ENCODE assay signal across 8 mouse cellular contexts in genomic region chr9:64397108-64397507, GRCm38 (mm10). TPM values are rescaled to one million over a fixed set of nuclear protein-coding genes. Genes with fewer than 3 reads are reported as not detected.
DNase-seq lines count a peak whose midpoint lies in the region; ATAC-seq and TF ChIP-seq lines count a peak whose summit lies in the region.
"Had no signal": no experiment of that assay in that cellular context is flagged by ENCODE, and none has a peak within 500 bp of the region (broad histone marks: within the 10 kb centered on the region; RNA-seq: fewer than 3 reads in every experiment).

No protein-coding gene starts in this region.

- no peaks in the 10 kb centered on the region for H3K9me3 ChIP-seq in hindbrain, embryonic 14.5 days (ENCODE audit: control insufficient read depth, low read length)
- H3K9me3 ChIP-seq in hindbrain, embryonic 10.5 days, result no peaks in the 10 kb centered on the region
- no peaks in the 10 kb centered on the region for H3K9me3 ChIP-seq in G1E (replicated peaks)
- H3K9me3 ChIP-seq in stomach, postnatal 0 days (ENCODE audit: control insufficient read depth, low read length), result no peaks in the 10 kb centered on the region
- H3K9me3 ChIP-seq: lung, embryonic 15.5 days had no signal

- no peaks in the 10 kb centered on the region for H3K36me3 ChIP-seq in hindbrain, embryonic 14.5 days (replicated peaks; ENCODE audit: control insufficient read depth, insufficient read depth)
- H3K36me3 ChIP-seq in hindbrain, embryonic 10.5 days, result no peaks in the 10 kb centered on the region
- no peaks in the 10 kb centered on the region for H3K36me3 ChIP-seq in G1E (replicated peaks)
- no peaks in the 10 kb centered on the region for H3K36me3 ChIP-seq in stomach, postnatal 0 days (ENCODE audit: control insufficient read depth, insufficient read depth, low read length)
- H3K36me3 ChIP-seq: lung, embryonic 15.5 days had no signal

- TF ChIP-seq CTCF in G1E (IDR thresholded peaks at IDR 0.05; ENCODE audit: low read depth, low read length), result peak; percentile 45; the same call in 1 of the 2 replicates
- peak; percentile 69 for TF ChIP-seq CTCF in stomach, postnatal 0 days (IDR thresholded peaks at IDR 0.05; ENCODE audit: low read depth)

- no peak overlapping the region for H3K27ac ChIP-seq in hindbrain, embryonic 14.5 days
- no peak overlapping the region for H3K27ac ChIP-seq in hindbrain, embryonic 10.5 days
- H3K27ac ChIP-seq in stomach, postnatal 0 days (replicated peaks), result no peak overlapping the region
- H3K27ac ChIP-seq: lung, embryonic 15.5 days had no signal

- WGBS in hindbrain, embryonic 14.5 days, result 8% methylated on average over 1 of the region's 1 CpGs
- WGBS in hindbrain, embryonic 10.5 days, result 9% methylated on average over 1 of the region's 1 CpGs
- 25% methylated on average over 1 of the region's 1 CpGs for WGBS in stomach, postnatal 0 days

- no peak overlapping the region for H3K4me2 ChIP-seq in hindbrain, embryonic 14.5 days (replicated peaks)
- no peak overlapping the region for H3K4me2 ChIP-seq in stomach, postnatal 0 days (replicated peaks; ENCODE audit: low read depth)
- H3K4me2 ChIP-seq: lung, embryonic 15.5 days had no signal

- H3K4me1 ChIP-seq in hindbrain, embryonic 14.5 days (replicated peaks; ENCODE audit: control insufficient read depth, insufficient read depth, low read length), result no peaks in the 10 kb centered on the region; the same call in 1 of the 2 replicates
- 0 out of 2 replicates have a peak, but pooled peaks cover 10% of the 10 kb centered on the region for H3K4me1 ChIP-seq in hindbrain, embryonic 10.5 days (replicated peaks)
- H3K4me1 ChIP-seq in G1E (ENCODE audit: insufficient read depth, low read depth, low read length), result peaks cover 16% of the 10 kb centered on the region
- no peaks in the 10 kb centered on the region for H3K4me1 ChIP-seq in stomach, postnatal 0 days (replicated peaks; ENCODE audit: control insufficient read depth, insufficient read depth)

- H3K9ac ChIP-seq in hindbrain, embryonic 14.5 days, result no peak overlapping the region
- no peak overlapping the region for H3K9ac ChIP-seq in stomach, postnatal 0 days (ENCODE audit: low read length)
- H3K9ac ChIP-seq: lung, embryonic 15.5 days had no signal

- TF ChIP-seq EP300 in stomach, postnatal 0 days (optimal IDR thresholded peaks at IDR 0.05), result no peak

- no peaks in the 10 kb centered on the region for H3K27me3 ChIP-seq in hindbrain, embryonic 14.5 days (ENCODE audit: control insufficient read depth, insufficient read depth, low read length)
- peaks cover 8% of the 10 kb centered on the region; the same call in 1 of the 2 replicates for H3K27me3 ChIP-seq in hindbrain, embryonic 10.5 days (ENCODE audit: insufficient read depth, poor library complexity, severe bottlenecking)
- H3K27me3 ChIP-seq in G1E (ENCODE audit: insufficient read depth, low read length), result peaks cover 34% of the 10 kb centered on the region
- no peaks in the 10 kb centered on the region for H3K27me3 ChIP-seq in stomach, postnatal 0 days (ENCODE audit: control insufficient read depth, insufficient read depth, low read length)
- H3K27me3 ChIP-seq: lung, embryonic 15.5 days had no signal

- no peak overlapping the region for H3K4me3 ChIP-seq in hindbrain, embryonic 14.5 days (replicated peaks; ENCODE audit: low read length)
- H3K4me3 ChIP-seq in hindbrain, embryonic 10.5 days, result no peak overlapping the region
- H3K4me3 ChIP-seq in G1E (ENCODE audit: low read depth, low read length), result no peak overlapping the region
- no peak overlapping the region for H3K4me3 ChIP-seq in stomach, postnatal 0 days (ENCODE audit: low read depth, low read length)
- H3K4me3 ChIP-seq: lung, embryonic 15.5 days had no signal

- DNase-seq in hindbrain, embryonic 14.5 days (ENCODE audit: low spot score), result peak; percentile 50
- DNase-seq in hindbrain, embryonic 10.5 days (ENCODE audit: low spot score), result no peak
- peak; percentile 74 for DNase-seq in G1E (ENCODE audit: low spot score)
- DNase-seq in adipocyte (ENCODE audit: low spot score), result peak; percentile 31
- DNase-seq in kidney, postnatal 14 days, result peak; percentile 47
- DNase-seq in stomach, postnatal 0 days (ENCODE audit: low spot score), result peak; percentile 35
- DNase-seq in ovary, postnatal 36 days (ENCODE audit: low spot score), result no peak

- ATAC-seq in hindbrain, embryonic 14.5 days (ENCODE audit: low FRiP score), result no peak
- ATAC-seq in G1E (ENCODE audit: extremely low read depth, insufficient number of reproducible peaks, low FRiP score, poor library complexity, severe bottlenecking), result peak; percentile 34; the same call in 1 of the 2 replicates
- ATAC-seq in stomach, postnatal 0 days (ENCODE audit: low FRiP score, low TSS enrichment), result no peak

RNA-seq across cellular contexts. Expression of gene Megf11, which starts 11.7 kb away (rescaled TPM):
- polyA plus RNA-seq in hindbrain, embryonic 14.5 days (2014; fragmentation: Nextera tagmentation; extraction: Ambion mirVana), result 15.6 and 17.4 TPM in 2 replicates
- 1.0 and 5.6 TPM in 2 replicates for polyA plus RNA-seq in hindbrain, embryonic 10.5 days (2016; fragmentation: Nextera tagmentation; extraction: Ambion mirVana)
- not detected in 2 replicates for total RNA-seq in G1E (2014; fragmentation: Nextera tagmentation)
- 0.17 and 0.38 TPM in 2 replicates for total RNA-seq in G1E (2017)
- 0.25 and 0.33 TPM in 2 replicates for polyA plus RNA-seq in G1E (2012)
- polyA plus RNA-seq in stomach, postnatal 0 days (2015; fragmentation: Nextera tagmentation; extraction: Ambion mirVana), result 0.46 and 0.67 TPM in 2 replicates

RNA-seq across cellular contexts. Expression of gene Dis3l, which starts 56.0 kb away (rescaled TPM):
- 21.1 and 23.2 TPM in 2 replicates for polyA plus RNA-seq in hindbrain, embryonic 14.5 days (2014; fragmentation: Nextera tagmentation; extraction: Ambion mirVana)
- 20.6 and 22.0 TPM in 2 replicates for polyA plus RNA-seq in hindbrain, embryonic 10.5 days (2016; fragmentation: Nextera tagmentation; extraction: Ambion mirVana)
- total RNA-seq in G1E (2014; fragmentation: Nextera tagmentation) (16.9 and 18.9 TPM in 2 replicates), G1E (2017) (20.7 and 22.4 TPM in 2 replicates)
- 4.2 and 5.6 TPM in 2 replicates for polyA plus RNA-seq in G1E (2012)
- polyA plus RNA-seq in stomach, postnatal 0 days (2015; fragmentation: Nextera tagmentation; extraction: Ambion mirVana), result 6.9 and 7.2 TPM in 2 replicates

Comparison
In these comparisons a context has a peak if more than half of its experiments do, and no peak if none do; other contexts are left out.
1. DNase-seq: peak in hindbrain, embryonic 14.5 days (single experiment), G1E (single experiment), adipocyte (single experiment), kidney, postnatal 14 days (single experiment) and stomach, postnatal 0 days (single experiment); none in hindbrain, embryonic 10.5 days (single experiment) and ovary, postnatal 36 days (single experiment).